Mouse (Mus musculus) mesoderm, embryonic 11.5 days (tissue): ENCODE measurements around the gene Casc3.

Source experiments
- DNase-seq: peaks from one replicate; pipeline ENCODE4 v3.0.0-alpha.2; 2012; ENCODE audit warnings: low read depth, low spot score

Gene Casc3

DNA sequence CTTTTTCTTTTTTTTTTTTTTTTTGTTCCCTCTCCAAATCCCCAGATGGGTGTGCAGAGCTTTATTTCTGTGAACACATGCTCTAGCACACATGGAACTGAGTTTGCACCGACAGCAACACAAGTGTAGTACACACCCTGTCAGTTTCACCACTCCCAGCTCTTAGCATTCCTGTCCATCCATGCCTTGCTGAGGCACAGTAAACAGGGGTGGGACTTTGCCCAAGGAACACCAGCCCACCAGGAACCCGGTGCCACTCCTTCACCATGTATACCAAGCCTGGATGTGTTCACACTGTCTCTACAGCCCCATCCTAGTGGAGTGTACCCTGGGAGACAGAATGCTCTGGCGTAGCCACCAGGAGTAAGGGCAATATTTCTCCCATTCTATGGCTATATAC, 31.0 kb downstream of the Casc3 start:
- no peak for DNase-seq

DNA sequence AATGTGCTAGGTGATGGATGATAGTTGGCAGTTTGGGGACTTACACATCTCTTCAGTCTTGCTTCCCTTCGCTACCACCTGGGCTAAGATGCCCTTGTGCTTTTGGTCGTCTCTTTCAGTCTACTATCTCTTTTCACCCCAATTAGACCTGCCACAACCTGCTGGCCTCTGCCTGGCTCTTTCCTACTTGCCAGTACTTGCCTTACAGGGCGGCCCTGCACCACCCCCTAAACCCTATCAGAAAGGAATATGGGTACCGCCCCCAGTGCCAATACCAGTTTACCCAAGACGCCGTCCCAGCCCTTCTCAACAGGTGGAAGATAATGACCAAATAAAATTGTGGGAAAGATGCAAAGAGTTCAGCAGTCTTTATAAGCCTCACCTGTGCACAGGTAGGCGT, 31.4 kb downstream of the Casc3 start:
- no peak for DNase-seq

DNA sequence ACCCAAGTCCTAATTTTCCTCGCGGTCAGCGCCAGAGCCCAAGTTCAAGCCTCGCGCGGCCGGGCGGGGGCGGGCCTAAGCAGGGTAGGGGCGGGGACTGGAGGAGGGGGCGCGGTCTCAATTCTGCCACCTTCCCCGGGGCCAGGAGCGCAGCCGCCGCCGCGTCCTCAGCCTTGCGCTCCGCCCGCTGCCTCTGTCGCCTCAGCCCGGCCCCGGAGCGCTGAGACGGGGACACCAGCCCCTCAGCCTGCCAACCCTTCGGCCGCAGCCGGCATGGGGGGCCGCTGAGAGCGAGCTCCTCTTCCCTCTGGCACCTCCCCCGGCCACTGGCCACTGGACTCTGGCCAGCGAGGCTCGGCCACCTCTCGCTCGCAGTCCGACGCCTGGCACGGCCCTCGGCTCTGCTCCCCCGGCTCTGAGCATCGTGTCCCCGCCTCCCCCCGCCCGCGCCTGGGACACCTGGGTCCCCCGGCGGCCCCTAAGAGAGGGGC, 32.0 kb downstream of the Casc3 start, which contains the start of gene Rapgefl1:
Gene Rapgefl1 (plus strand): TSS at position 135 of the 491 bp plus-strand sequence.
- peak; percentile 82 for DNase-seq

DNA sequence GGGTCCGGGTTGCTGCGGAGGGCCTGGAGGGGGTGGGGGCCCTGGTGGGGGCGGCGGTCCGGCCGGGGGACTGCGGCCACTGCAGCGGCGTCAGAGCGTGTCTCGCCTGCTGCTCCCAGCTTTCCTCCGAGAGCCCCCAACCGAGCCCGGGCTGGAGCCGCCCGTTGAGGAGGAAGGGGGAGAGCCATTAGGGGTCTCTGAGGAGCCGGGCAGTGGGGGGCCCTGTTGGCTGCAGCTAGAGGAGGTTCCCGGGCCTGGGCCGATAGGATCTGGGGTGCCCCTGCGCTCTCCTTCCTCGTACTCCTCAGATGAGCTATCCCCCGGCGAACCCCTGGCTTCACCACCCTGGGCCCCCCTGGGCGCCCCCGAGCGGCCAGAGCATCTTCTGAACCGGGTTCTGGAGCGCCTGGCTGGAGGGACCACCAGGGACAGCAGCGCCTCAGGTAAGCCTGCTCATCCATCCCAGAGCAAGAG, 32.6 kb downstream of the Casc3 start:
- DNase-seq: peak; percentile 19

DNA sequence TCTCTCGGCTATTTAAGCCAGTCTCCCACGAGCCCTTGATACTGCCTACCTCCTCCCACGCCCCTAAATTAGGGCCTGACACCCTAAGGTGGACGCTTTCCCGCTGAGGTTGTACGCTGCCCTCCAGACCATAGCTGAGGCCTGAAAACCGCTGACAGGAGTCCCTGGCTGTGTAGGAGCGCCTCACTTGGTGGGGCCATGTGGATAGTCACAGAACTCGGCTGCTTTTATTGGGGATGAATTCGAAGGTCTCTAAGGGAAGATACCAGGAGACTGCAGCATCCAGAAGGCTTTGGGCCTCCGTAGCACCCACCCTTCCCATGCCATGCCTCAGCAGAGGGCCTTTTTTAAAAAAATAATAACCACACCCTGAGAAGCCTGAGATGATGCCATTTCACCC, 33.2 kb downstream of the Casc3 start:
- DNase-seq: no peak

- no peak for DNase-seq
These were observed 33.8 kb downstream of the Casc3 start for GRCm38 (mm10) chr11:98838512-98838911.

DNA sequence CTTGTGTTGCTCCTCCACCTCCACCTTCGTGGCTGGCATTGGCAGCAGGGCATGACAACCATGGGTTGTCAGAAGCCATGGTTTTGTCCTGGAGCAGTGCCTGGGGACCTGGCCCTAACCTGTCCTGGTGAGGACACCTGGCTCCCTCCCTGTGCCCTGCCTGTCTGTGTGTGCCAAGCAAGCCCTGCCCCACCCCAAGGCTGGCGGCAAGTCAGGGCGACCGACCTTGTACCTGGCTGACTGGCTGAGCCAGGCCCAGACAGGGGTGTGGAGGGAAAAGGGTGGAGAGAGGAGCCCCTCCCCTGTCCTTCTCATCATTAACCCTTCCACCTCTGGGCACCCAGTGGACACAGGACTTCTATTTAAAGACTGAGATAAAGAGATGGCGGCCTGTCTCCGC, 34.7 kb downstream of the Casc3 start:
- no peak for DNase-seq

DNA sequence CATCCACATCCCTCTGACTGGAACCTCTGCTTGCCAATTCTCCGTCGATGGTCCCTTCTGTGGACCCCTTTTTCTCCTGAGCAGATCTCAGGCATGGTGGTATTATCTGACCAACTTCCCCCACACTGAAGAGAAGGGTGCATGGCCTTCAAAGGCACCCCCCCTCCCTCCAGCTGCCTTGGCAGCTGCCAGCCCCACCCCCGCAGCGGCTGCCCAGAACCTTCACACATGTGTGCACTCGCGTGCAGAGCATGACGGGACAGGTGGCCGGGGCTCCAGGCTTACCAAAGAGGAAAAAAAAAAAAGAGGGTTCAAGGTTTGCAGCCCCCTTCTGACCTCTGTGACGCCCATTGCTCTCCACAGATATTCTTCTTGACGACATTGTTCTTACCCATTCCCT, 35.2 kb downstream of the Casc3 start:
- no peak for DNase-seq

GRCm38 (mm10) chr11:98846016-98846415, 41.3 kb downstream of the Casc3 start:
- DNase-seq: peak; percentile 15

GRCm38 (mm10) chr11:98846865-98847604, 42.3 kb downstream of the Casc3 start:
- no peak for DNase-seq

DNA sequence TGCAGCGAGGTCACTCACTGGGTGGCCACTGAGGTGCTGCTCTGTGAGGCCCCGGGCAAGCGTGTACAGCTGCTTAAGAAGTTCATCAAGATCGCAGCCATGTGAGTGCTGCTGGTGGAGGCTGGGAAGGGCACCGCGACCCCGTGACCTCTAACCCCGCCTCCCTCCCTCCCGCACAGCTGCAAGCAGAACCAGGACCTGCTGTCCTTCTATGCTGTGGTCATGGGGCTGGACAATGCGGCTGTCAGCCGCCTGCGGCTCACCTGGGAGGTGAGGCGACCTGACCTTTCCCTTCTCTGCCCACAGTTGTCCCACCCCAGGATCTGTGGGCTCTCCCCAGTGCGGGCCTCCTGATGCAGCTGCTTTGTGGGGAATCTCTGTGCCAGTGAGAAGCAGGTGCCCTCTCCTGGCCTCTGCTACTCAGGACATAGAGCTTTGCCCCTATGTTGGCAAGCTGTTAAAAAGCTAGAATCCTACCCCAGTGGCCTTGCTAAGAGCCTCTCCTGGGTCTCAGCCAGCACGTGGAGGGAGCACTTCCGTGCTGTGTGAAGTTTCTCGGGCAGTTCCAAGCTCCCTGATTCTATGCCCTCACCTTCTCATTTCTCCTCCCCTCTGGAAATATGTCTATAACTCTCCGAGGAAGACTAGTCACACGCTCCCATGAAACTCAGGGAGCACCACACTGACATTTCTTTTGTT, 44.6 kb downstream of the Casc3 start:
- peak; percentile 53 for DNase-seq

- DNase-seq: peak; percentile 76
These were observed 45.7 kb downstream of the Casc3 start for GRCm38 (mm10) chr11:98850100-98851093.

DNA sequence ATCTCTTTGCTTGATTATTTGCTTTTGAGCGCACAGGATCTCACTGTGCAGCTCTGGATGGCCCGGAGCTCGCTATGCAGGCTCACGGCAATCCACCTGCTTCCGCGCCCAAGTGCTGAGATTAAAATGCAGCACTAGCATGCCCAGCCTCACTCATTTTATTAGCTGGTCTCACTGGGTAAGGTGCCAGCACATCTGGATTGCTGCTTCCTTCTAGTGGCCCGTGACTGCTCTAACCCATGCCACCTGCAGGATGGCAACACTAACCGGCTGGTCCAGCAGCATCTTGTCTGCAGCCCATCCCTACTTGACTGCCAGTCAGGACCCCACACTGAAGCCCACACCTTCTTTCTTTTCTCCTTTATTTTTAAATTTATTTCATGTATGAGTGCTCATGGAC, 49.4 kb downstream of the Casc3 start:
- no peak for DNase-seq

DNA sequence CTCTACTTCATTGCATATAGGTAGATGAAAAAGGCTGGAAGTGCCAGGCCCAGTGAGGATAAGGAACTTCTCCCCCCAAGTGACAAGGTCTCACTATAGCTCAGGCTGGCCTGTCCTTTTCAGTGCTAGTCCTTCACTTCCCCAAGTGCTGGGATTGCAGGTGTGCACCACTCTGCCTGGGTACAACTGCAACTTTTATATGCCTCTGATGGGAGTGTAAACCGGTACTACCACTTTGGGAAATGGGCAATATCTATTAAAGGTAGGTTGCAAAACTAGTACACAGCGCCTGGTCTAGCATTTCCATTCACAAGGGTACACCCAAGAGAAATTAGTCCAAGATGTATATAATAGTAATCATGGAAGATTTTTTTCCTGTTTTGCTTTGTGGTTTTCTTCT, 50.0 kb downstream of the Casc3 start:
- no peak for DNase-seq

DNA sequence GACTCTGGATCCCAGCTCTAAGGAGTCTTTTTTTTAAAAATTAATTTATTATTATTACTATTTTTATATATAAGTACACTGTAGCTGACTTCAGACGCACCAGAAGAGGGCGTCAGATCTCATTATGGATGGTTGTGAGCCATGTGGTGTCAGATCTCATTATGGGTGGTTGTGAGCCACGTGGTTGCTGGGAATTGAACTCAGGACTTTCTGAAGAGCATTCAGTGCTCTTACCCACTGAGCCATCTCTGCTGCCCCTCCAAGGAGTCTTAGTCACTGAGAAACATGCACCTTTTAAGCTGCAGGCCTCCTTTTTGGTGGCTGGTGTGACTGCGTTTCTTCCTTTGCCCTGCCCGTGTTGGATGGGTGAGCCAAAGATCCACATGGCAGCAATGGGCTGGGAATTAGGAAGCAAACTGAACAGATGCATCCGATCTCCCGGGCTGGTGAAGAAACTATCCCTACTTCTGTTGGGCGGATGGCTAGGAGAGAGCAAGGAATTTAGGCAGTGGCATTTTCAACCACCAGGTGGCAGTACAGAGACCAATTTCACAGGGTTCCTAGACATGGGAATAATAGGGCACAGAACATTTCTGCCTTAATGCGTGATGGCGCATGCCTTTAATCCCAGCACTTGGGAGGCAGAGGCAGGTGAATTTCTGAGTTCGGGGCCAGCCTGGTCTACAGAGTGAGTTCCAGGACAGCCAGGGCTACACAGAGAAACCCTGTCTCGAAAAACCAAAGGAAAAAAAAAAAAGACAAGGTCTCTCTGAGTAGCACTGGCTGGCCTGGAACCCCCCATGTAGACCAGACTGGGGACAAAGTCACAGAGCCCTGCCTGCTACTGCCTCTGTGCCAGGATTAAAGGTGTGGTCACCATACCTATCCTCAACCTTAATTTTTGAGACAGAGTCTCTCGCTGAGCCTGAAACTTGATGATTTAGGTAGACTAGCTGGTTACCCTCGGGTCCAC, 54.3 kb downstream of the Casc3 start:
- peak; percentile 92 for DNase-seq

- DNase-seq: peak; percentile 98
These were observed 58.5 kb downstream of the Casc3 start, which contains the start of gene Wipf2 for GRCm38 (mm10) chr11:98863028-98863750. Wipf2 (plus strand) TSS chr11:98863638.

GRCm38 (mm10) chr11:98863751-98864429, 59.2 kb downstream of the Casc3 start:
- DNase-seq: peak; percentile 83

DNA sequence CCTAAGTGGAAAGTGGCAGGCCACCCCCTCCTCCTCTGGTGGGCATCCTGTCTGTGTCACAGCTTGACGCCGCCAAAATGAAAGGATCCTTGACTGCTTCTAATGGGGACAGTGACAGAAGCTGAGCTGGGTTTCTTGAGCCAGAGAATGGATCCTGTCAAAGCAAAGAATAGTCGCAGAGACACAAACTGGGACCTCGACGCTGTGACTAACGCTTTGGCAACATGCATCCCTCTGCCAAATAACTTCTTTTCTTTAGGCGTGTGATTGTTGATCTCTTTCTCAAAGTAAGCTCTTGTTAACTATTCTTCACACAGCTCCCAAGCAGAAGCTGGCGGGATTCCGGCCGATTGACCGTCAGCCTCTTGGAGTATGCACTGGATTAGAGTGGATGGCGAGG, 62.6 kb downstream of the Casc3 start:
- no peak for DNase-seq

- DNase-seq: no peak
These were observed 65.2 kb downstream of the Casc3 start for GRCm38 (mm10) chr11:98869906-98870305.
